Mouse (Mus musculus) kidney, adult 2 months (tissue): ENCODE results near the gene Ostf1.

Experiments
- CTCF ChIP-seq: fragments of 200-500 bp; conservative IDR thresholded peaks from 2 replicates; pipeline ENCODE4 v1.5.1; 2011; ENCODE audit warnings: low read depth, mild to moderate bottlenecking, control low read depth, low read length, moderate library complexity, mixed read lengths; ENCODE audit not compliant: insufficient read depth, insufficient read length
- POLR2A ChIP-seq: fragments of 200-500 bp; IDR thresholded peaks from one replicate; pipeline ENCODE4 v1.6.1; 2011; ENCODE audit warnings: low read depth, low read length, control low read depth

DNA sequence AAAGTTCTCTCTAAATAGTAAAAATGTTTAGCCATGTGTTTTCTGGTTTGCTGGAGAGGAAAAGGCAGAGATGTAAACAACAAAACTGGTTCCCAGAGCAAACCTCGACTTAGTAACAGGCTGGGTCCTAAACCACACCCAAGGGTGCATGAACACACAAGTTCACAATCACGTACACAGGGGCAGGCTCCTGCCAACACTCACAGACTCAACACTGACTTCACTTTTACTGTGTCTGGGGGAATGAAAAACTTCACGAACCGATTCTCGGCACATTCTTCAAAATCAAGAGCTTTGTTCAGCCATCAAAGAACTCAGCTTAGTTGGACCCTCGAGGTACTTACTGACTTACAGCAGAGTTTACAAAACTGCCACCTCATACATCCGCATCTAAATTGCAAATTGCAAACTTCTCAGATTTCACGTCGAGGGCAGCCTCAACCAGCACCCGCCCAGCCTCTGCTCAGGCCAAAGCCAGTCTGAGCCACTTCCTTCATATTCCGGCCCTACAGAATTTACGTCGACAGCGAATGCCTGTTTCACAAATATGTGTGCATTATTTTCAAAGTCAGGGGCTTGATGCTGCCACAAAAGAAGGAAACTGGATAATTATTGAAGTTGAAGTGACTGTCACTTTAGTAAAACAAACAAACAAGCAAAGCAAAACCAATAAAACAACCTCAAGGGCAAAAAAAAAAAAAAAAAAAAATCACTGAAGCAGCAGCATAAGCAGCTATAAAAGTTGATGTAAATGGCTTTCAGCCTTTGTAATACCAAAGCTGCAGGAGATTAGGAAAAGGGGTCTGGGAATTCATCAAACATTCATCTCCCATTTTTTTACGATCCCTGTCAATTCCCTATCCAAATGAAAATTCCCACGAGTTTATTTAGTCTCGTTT is 1.2 kb downstream of the Ostf1 start:
- no peak for TF ChIP-seq CTCF
- no peak for TF ChIP-seq POLR2A
